Mouse (Mus musculus) embryonic facial prominence, embryonic 10.5 days (tissue): ENCODE measurements around the gene Pdk2. TPM values are rescaled to one million over a fixed set of nuclear protein-coding genes. Genes with fewer than 3 reads are reported as not detected.

ENCODE experiments used
- DNase-seq: peaks from one replicate; pipeline ENCODE4 v3.0.0-alpha.2; 2017; ENCODE audit warnings: low spot score
- H3K27ac ChIP-seq: fragments of 300-500 bp; sonication (generic); replicated peaks from 2 replicates; pipeline ENCODE4 v1.5.1; 2016; ENCODE audit warnings: mild to moderate bottlenecking
- H3K27me3 ChIP-seq: fragments of 300-500 bp; sonication (generic); replicated peaks from 2 replicates; pipeline ENCODE4 v1.6.1; 2016; ENCODE audit warnings: low read depth, mild to moderate bottlenecking; ENCODE audit not compliant: poor library complexity, severe bottlenecking
- H3K36me3 ChIP-seq: fragments of 300-500 bp; sonication (generic); replicated peaks from 2 replicates; pipeline ENCODE4 v1.6.1; 2016; ENCODE audit warnings: mild to moderate bottlenecking, moderate library complexity
- H3K4me1 ChIP-seq: fragments of 300-500 bp; sonication (generic); 2 replicates; pipeline ENCODE4 v1.6.1; 2016
- H3K4me3 ChIP-seq: fragments of 300-500 bp; sonication (generic); 2 replicates; pipeline ENCODE4 v1.5.1; 2016; ENCODE audit warnings: mild to moderate bottlenecking, moderate library complexity
- H3K9me3 ChIP-seq: fragments of 300-500 bp; sonication (generic); 2 replicates; pipeline ENCODE4 v1.6.1; 2016; ENCODE audit warnings: mild to moderate bottlenecking
- WGBS: fragments of 180-500 bp; shearing (Covaris S2); methylation state at CpG from one replicate; pipeline ENCODE4 v1.1.7; 2016; 5-methylcytosine and 5-hydroxymethylcytosine counted together
- polyA plus RNA-seq: library from polyadenylated mRNA; unstranded; fragments of >200 nt; fragmentation: Nextera tagmentation; extraction: Ambion mirVana; gene quantifications from 2 replicates; pipeline ENCODE4 v1.2.1, GENCODE M21; 2016

The Pdk2 gene
- polyA plus RNA-seq, 1 experiment from 2014 or later = 16.0 TPM

- H3K4me1 ChIP-seq = peaks cover 75% of the 10 kb centered on the region
- no peak for DNase-seq
These were observed 36.8 kb upstream of the Pdk2 start for GRCm38 (mm10) chr11:95077956-95078355.

GRCm38 (mm10) chr11:95076536-95077111 is 35.5 kb upstream of the Pdk2 start, which contains the start of gene Itga3:
Gene Itga3 (minus strand): TSS chr11:95076801.
- under 1% methylated on average over 50 of the region's 51 CpGs for WGBS
- H3K27ac ChIP-seq = peak within 1 kb of the TSS; percentile 82
- H3K4me3 ChIP-seq = peak within 1 kb of the TSS; percentile 73
- no peaks in the 10 kb centered on the region for H3K9me3 ChIP-seq
- peak; percentile 79 for DNase-seq
- no peaks in the 10 kb centered on the region for H3K36me3 ChIP-seq
- H3K27me3 ChIP-seq = peaks cover 76% of the 10 kb centered on the region
- peaks cover 89% of the 10 kb centered on the region for H3K4me1 ChIP-seq

More at GRCm38 (mm10) chr11:95077956-95078355, 36.8 kb upstream of the Pdk2 start:
- Histone ChIP-seq H3K27me3 (peaks cover 73% of the 10 kb centered on the region), H3K36me3 (no peaks in the 10 kb centered on the region), H3K9me3 (no peaks in the 10 kb centered on the region), H3K4me3 (no peak overlapping the region), H3K27ac (no peak overlapping the region)
- WGBS = 53% methylated on average over 7 of the region's 7 CpGs

DNA sequence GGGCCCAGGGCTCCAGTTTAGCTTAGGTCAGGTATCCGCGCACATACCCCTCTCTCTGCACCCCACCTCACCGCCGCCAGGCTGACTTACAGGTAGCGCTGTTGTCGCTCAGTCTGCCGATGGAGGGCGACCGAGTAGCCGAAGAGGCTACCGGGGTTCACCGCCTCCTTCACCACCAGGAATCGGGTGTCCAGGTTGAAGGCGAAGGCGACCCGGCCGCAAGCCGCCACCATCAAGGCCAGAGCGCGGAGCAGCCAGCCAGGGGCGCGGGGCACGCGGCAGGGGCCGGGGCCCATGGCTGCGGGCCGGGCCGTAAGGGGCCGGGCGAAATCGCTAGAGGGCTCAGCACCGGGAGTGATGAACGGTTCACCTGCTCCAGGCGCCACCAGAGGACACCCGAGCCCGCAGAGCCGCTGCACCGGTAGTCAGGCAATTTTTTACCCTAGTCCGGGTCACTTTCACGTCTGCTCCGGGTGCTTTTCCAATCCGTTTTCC is 34.9 kb upstream of the Pdk2 start:
- peak; percentile 73 for DNase-seq
- Histone ChIP-seq H3K4me1 (peaks cover 91% of the 10 kb centered on the region), H3K36me3 (no peaks in the 10 kb centered on the region), H3K4me3 (peak overlapping the region; percentile 73), H3K9me3 (no peaks in the 10 kb centered on the region), H3K27ac (peak overlapping the region; percentile 82), H3K27me3 (peaks cover 76% of the 10 kb centered on the region)
- WGBS = under 1% methylated on average over 42 of the region's 42 CpGs

DNA sequence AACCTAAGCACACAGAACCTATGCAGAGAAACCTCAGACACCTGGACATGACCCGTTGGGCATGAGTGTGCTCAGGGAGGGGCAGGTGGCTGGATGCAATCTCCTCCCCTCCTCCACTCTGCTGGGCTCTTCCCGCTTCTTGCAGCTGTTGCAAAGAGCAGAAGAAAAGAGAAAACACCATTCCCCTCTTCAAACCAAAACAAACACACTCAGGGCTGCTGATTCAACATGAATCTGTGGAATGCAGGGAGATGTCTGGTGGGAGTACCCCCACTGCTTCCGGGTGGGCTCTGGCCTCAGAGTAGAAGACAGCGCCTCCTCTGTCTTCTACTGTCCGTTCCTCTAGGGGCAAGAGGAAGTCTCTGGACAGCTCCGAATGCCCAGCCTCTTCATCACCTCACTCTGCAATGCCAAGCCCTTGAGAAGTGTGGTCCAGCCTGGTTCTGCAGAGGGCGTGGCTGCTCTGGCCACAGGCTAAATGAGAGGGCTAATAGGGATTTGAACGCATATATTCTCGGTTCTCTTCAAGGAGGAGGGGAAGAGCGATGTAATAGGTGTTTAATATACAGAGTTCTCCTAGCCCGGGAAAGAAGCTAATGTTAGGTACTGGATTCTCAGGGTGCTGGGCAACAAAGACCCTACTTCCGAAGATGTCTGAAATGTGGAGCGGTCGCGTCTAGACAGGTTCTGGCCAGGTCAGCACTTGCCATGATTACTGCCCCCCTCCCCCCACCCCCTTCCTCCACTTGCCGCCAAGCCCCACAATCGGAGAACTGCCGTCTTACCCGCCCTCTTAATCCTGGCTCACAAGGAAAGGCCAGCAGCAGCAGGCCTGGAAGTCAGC is 34.3 kb upstream of the Pdk2 start:
- peaks cover 91% of the 10 kb centered on the region for H3K4me1 ChIP-seq
- WGBS = 5% methylated on average over 19 of the region's 19 CpGs
- H3K4me3 ChIP-seq = peak overlapping the region; percentile 73
- DNase-seq = peak; percentile 43
- no peaks in the 10 kb centered on the region for H3K9me3 ChIP-seq
- H3K36me3 ChIP-seq = no peaks in the 10 kb centered on the region
- H3K27ac ChIP-seq = peak overlapping the region; percentile 82
- peaks cover 76% of the 10 kb centered on the region for H3K27me3 ChIP-seq

GRCm38 (mm10) chr11:95074694-95075093 is 33.5 kb upstream of the Pdk2 start:
- H3K4me3 ChIP-seq = peak overlapping the region; percentile 73
- peaks cover 71% of the 10 kb centered on the region for H3K27me3 ChIP-seq
- peaks cover 89% of the 10 kb centered on the region for H3K4me1 ChIP-seq
- no peak for DNase-seq
- 76% methylated on average over 4 of the region's 4 CpGs for WGBS
- H3K36me3 ChIP-seq = no peaks in the 10 kb centered on the region
- H3K9me3 ChIP-seq = no peaks in the 10 kb centered on the region
- no peak overlapping the region; the same call in 1 of the 2 replicates for H3K27ac ChIP-seq

GRCm38 (mm10) chr11:95073835-95074234 is 32.7 kb upstream of the Pdk2 start:
- Histone ChIP-seq H3K27me3 (peaks cover 62% of the 10 kb centered on the region), H3K36me3 (no peaks in the 10 kb centered on the region), H3K4me3 (no peak overlapping the region), H3K4me1 (peaks cover 87% of the 10 kb centered on the region), H3K9me3 (no peaks in the 10 kb centered on the region), H3K27ac (no peak overlapping the region; the same call in 1 of the 2 replicates)
- DNase-seq = no peak
- WGBS = 79% methylated on average over 4 of the region's 4 CpGs

GRCm38 (mm10) chr11:95072804-95073203 is 31.6 kb upstream of the Pdk2 start:
- H3K27me3 ChIP-seq = peaks cover 52% of the 10 kb centered on the region
- DNase-seq = no peak
- no peaks in the 10 kb centered on the region for H3K36me3 ChIP-seq
- WGBS = 73% methylated on average over 5 of the region's 5 CpGs
- H3K9me3 ChIP-seq = no peaks in the 10 kb centered on the region
- no peak overlapping the region for H3K4me3 ChIP-seq
- H3K4me1 ChIP-seq = peaks cover 79% of the 10 kb centered on the region
- no peak overlapping the region for H3K27ac ChIP-seq

DNA sequence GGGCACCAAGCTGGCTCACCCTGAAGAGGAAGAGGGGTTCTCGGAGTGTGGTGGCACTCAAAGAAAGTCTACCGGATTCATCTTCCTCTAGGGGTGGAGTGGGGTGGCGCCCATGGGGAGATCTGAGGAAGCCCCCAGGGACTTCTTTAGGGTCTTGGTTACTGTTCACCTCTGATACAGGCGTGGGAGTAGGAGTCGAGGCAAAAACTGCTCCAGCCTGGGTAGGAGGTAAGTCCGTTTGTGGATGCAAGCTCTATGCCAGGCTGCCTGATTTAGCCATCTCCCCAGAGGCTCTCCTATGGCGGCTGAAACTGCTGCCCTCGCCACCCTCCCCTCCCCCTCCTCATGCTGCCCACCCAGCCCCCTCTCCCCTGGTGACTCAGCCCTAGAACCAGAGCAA is 31.0 kb upstream of the Pdk2 start:
- Histone ChIP-seq H3K27ac (peak overlapping the region; percentile 54; the same call in 1 of the 2 replicates), H3K36me3 (peaks cover 3% of the 10 kb centered on the region; the same call in 1 of the 2 replicates), H3K4me3 (no peak overlapping the region), H3K9me3 (no peaks in the 10 kb centered on the region), H3K4me1 (peaks cover 74% of the 10 kb centered on the region), H3K27me3 (peaks cover 45% of the 10 kb centered on the region)
- no peak for DNase-seq
- WGBS = 68% methylated on average over 8 of the region's 8 CpGs

GRCm38 (mm10) chr11:95071266-95071665 is 30.1 kb upstream of the Pdk2 start:
- peaks cover 36% of the 10 kb centered on the region for H3K27me3 ChIP-seq
- peaks cover 6% of the 10 kb centered on the region; the same call in 1 of the 2 replicates for H3K36me3 ChIP-seq
- no peaks in the 10 kb centered on the region for H3K9me3 ChIP-seq
- no peak for DNase-seq
- 0 out of 2 replicates have a peak overlapping the region, but pooled peaks have one; percentile 40 for H3K27ac ChIP-seq
- WGBS = 54% methylated on average over 7 of the region's 7 CpGs
- peaks cover 65% of the 10 kb centered on the region for H3K4me1 ChIP-seq
- no peak overlapping the region for H3K4me3 ChIP-seq

GRCm38 (mm10) chr11:95070140-95071107 is 29.3 kb upstream of the Pdk2 start:
- Histone ChIP-seq H3K4me3 (no peak overlapping the region), H3K27me3 (peaks cover 28% of the 10 kb centered on the region), H3K27ac (0 out of 2 replicates have a peak overlapping the region, but pooled peaks have one; percentile 24), H3K4me1 (peaks cover 57% of the 10 kb centered on the region), H3K9me3 (no peaks in the 10 kb centered on the region), H3K36me3 (peaks cover 12% of the 10 kb centered on the region)
- WGBS = 60% methylated on average over 8 of the region's 8 CpGs
- DNase-seq = no peak

DNA sequence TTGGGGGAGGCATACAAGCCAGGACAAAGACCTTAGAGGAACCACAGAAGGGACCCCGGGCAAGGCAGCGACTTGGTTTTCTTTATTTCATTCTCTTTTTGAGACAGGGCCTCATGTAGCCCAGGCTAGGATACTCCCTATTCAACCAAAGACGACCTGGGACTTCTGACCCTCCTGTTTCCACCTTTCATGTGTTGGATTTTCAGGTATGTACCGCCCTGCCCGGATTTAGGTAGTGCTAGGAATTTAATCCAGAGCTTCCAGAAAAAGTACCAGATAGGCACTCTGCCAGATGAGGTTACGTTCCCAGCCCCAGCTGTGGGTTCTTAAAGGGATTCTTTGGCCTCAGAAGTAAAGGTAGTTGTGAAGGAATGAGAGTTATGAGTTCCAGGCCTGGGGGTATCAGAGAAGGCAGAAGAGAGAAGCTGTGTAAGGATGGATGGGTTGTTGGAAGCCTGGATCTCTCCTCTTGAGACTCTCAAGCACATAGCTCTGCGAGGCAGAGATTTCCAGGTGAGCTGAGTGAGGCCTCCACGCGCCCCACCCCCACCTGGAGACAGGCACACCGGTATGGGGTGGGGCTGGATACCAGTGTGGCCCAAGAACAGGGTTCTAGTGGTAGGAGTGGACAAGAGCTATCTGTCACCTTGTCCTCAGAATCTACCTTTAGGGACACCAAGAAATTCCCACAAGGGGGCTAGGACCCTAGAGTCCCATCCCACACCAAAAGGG is 28.2 kb upstream of the Pdk2 start:
- peaks cover 18% of the 10 kb centered on the region for H3K27me3 ChIP-seq
- no peak for DNase-seq
- H3K27ac ChIP-seq = no peak overlapping the region
- no peaks in the 10 kb centered on the region for H3K9me3 ChIP-seq
- peaks cover 14% of the 10 kb centered on the region for H3K36me3 ChIP-seq
- no peak overlapping the region for H3K4me3 ChIP-seq
- peaks cover 47% of the 10 kb centered on the region for H3K4me1 ChIP-seq
- WGBS = 85% methylated on average over 10 of the region's 10 CpGs
